Mouse (Mus musculus) heart, postnatal 0 days (tissue): ENCODE measurements around the gene Bmp8b. TPM values are rescaled to one million over a fixed set of nuclear protein-coding genes. Genes with fewer than 3 reads are reported as not detected.
"Not testable (repeated sequence)": the region's sequence is repeated elsewhere in the genome, so short reads cannot be mapped to it uniquely, and the experiment has no call there.

ENCODE experiments used
- ATAC-seq: fragments of 200-750 bp; cut with Nextera tagmentation; 2 replicates; pipeline ENCODE4 v1.8.0; 2017; ENCODE audit warnings: low read depth, moderate number of reproducible peaks, moderate library complexity; ENCODE audit not compliant: insufficient read depth
- DNase-seq: peaks from one replicate; pipeline ENCODE4 v3.0.0-alpha.2; 2016; ENCODE audit warnings: low spot score
- H3K27ac ChIP-seq: fragments of 300-500 bp; sonication (generic); 2 replicates; pipeline ENCODE4 v1.5.1; 2014; ENCODE audit warnings: low read depth, mild to moderate bottlenecking
- H3K27me3 ChIP-seq: fragments of 300-500 bp; sonication (generic); 2 replicates; pipeline ENCODE4 v1.6.1; 2014; ENCODE audit warnings: low read length, mixed read lengths; ENCODE audit not compliant: control insufficient read depth, insufficient read depth
- H3K36me3 ChIP-seq: fragments of 300-500 bp; sonication (generic); replicated peaks from 2 replicates; pipeline ENCODE4 v1.6.1; 2014; ENCODE audit warnings: low read length, mixed read lengths; ENCODE audit not compliant: control insufficient read depth, insufficient read depth
- H3K4me1 ChIP-seq: fragments of 300-500 bp; sonication (generic); 2 replicates; pipeline ENCODE4 v1.6.1; 2014; ENCODE audit warnings: antibody characterized with exemption; ENCODE audit not compliant: control insufficient read depth, insufficient read depth
- H3K4me2 ChIP-seq: fragments of 300-500 bp; sonication (generic); 2 replicates; pipeline ENCODE4 v1.6.1; 2014; ENCODE audit warnings: low read depth, mild to moderate bottlenecking, low read length, moderate library complexity
- H3K4me3 ChIP-seq: fragments of 300-500 bp; sonication (generic); 2 replicates; pipeline ENCODE4 v1.5.1; 2014; ENCODE audit warnings: low read depth, low read length
- H3K9ac ChIP-seq: fragments of 300-500 bp; sonication (generic); replicated peaks from 2 replicates; pipeline ENCODE4 v1.6.1; 2014; ENCODE audit warnings: low read depth, low read length, mixed read lengths
- H3K9me3 ChIP-seq: fragments of 300-500 bp; sonication (generic); replicated peaks from 2 replicates; pipeline ENCODE4 v1.6.1; 2016; ENCODE audit warnings: low read length; ENCODE audit not compliant: control insufficient read depth
- CTCF ChIP-seq: IDR thresholded peaks from 2 replicates; pipeline ENCODE4 v1.5.1; 2016; ENCODE audit warnings: antibody characterized with exemption, control low read depth, low read depth
- EP300 ChIP-seq: IDR thresholded peaks from 2 replicates; pipeline ENCODE4 v1.6.1; 2016; ENCODE audit warnings: antibody characterized with exemption, low read depth
- WGBS: fragments of 180-500 bp; shearing (Covaris S2); extraction: QIAGEN DNeasy Blood & Tissue Kit; methylation state at CpG from one replicate; pipeline ENCODE4 v1.1.7; 2014; 5-methylcytosine and 5-hydroxymethylcytosine counted together
- polyA plus RNA-seq: library from polyadenylated mRNA; unstranded; fragments of >200 nt; fragmentation: Nextera tagmentation; extraction: Ambion mirVana; gene quantifications from 2 replicates; pipeline ENCODE4 v1.2.1, GENCODE M21; 2015
- total RNA-seq: library from RNA; depleted of rRNA; stranded (reverse); fragments of >200 nt; gene quantifications from 2 replicates; pipeline ENCODE4 v1.2.3, GENCODE M21; 2014; ENCODE audit warnings: low replicate concordance

Bmp8b gene
- total and polyA plus RNA-seq, 2 experiments from 2014 or later, result 0.10 TPM; not detected in 1

DNA sequence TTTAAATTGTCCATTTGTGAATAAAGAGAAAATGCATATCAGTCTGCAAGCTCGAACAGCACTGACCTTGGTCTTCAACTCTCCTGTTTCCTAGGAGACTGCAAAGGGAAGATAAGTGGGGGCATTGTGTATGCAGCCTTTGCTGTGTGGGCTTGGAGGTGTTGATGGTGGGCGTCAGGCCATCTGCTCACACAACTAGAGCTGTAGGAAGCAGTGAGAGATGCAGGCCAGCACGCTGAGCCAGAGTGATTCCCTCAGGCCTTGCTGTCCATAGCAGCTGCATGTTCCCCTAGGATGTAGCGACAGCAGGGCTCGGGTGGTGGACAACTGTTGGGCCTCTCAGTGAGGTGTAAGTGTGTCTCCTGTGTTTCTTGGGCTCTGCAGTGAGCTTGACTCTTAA lies 48.0 kb downstream of the Bmp8b start:
- no peak overlapping the region for H3K9ac ChIP-seq
- no peaks in the 10 kb centered on the region for H3K36me3 ChIP-seq
- no peak overlapping the region for H3K4me2 ChIP-seq
- WGBS, result 28% methylated on average over 5 of the region's 5 CpGs
- 0 out of 2 replicates have a peak, but pooled peaks cover 4% of the 10 kb centered on the region for H3K27me3 ChIP-seq
- no peaks in the 10 kb centered on the region for H3K9me3 ChIP-seq
- TF ChIP-seq EP300 (no peak), CTCF (no peak)
- no peaks in the 10 kb centered on the region for H3K4me1 ChIP-seq
- H3K27ac ChIP-seq, result no peak overlapping the region
- DNase-seq (no peak), ATAC-seq (no peak)
- no peak overlapping the region for H3K4me3 ChIP-seq

DNA sequence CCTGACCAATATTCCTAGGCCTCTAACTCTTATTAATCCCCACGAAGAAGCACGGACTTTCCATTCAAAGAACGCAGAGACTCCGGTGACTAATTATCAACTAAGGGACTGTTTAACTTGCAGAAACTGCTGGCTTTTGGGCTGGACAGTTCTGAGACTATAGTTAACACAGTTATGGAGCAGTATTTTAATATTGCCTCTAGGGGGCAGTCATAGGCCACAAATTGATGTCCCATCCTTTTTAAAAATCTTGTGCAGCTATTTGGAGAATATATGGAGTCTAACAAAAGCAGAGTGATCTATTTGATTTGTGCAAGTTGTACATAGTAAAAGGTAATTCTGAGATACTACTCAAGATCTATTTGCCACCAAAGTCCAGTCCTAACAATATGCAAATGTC lies 50.0 kb downstream of the Bmp8b start:
- Histone ChIP-seq H3K27me3 (0 out of 2 replicates have a peak, but pooled peaks cover 4% of the 10 kb centered on the region), H3K9ac (no peak overlapping the region), H3K4me2 (no peak overlapping the region), H3K4me1 (no peaks in the 10 kb centered on the region), H3K9me3 (no peaks in the 10 kb centered on the region), H3K36me3 (no peaks in the 10 kb centered on the region), H3K4me3 (no peak overlapping the region), H3K27ac (no peak overlapping the region)
- TF ChIP-seq CTCF, result peak; percentile 59
- TF ChIP-seq EP300, result no peak
- WGBS, result 15% methylated on average over 4 of the region's 4 CpGs
- no peak for ATAC-seq
- peak; percentile 57 for DNase-seq

DNA sequence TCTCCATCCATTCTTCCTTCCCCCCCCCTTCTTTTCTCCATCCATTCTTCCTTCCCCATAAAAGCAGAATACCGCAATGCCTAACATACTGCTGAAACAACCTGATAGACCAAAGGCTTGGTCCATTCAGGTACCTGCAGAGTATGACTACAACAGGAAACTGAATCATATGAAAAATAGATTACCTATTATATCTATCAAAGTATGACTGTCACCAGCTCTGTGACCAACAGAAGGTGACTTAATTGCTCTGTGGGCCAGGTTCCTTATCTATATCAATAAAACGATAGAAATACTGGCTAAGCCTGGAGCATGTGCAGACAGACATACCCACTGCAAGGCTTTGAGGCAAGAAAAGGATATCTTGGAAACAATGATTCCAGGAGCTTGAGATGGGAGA lies 50.5 kb downstream of the Bmp8b start:
- Histone ChIP-seq H3K4me3 (no peak overlapping the region), H3K4me1 (no peaks in the 10 kb centered on the region)
- TF ChIP-seq EP300 (no peak), CTCF (no peak)

DNA sequence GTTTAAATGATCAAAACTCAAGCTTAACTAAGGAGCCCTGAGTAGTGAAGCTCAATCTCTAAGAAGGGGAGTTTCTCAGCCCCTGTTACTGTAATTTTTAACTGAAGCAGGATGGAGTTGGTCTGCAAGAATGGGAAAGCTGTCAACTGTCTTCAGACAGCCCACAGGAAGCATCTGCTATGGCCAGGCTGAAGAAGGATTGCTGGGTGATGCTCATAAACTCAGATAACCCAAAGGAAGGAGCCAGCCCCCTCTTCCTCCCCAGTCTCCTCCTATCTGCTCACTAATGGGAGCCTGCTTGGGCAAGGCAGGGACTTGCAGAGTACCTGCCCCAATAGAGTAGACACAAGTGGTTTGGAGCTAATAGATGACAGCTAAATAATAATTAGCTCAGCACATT lies 50.9 kb downstream of the Bmp8b start:
- H3K27ac ChIP-seq, result no peak overlapping the region
- H3K4me2 ChIP-seq, result no peak overlapping the region
- no peaks in the 10 kb centered on the region for H3K36me3 ChIP-seq
- no peak overlapping the region for H3K9ac ChIP-seq
- no peaks in the 10 kb centered on the region for H3K9me3 ChIP-seq
- H3K4me3 ChIP-seq, result no peak overlapping the region
- no peaks in the 10 kb centered on the region for H3K4me1 ChIP-seq
- H3K27me3 ChIP-seq, result 0 out of 2 replicates have a peak, but pooled peaks cover 4% of the 10 kb centered on the region
- ATAC-seq (no peak), DNase-seq (no peak)
- TF ChIP-seq CTCF, result no peak
- no peak for TF ChIP-seq EP300

More for the DNA sequence above, 50.5 kb downstream of the Bmp8b start:
- no peak overlapping the region for H3K27ac ChIP-seq
- no peak overlapping the region for H3K9ac ChIP-seq
- DNase-seq, result no peak
- H3K4me2 ChIP-seq, result no peak overlapping the region
- ATAC-seq, result no peak
- 0 out of 2 replicates have a peak, but pooled peaks cover 4% of the 10 kb centered on the region for H3K27me3 ChIP-seq
- 49% methylated on average over 2 of the region's 2 CpGs for WGBS
- H3K36me3 ChIP-seq, result no peaks in the 10 kb centered on the region
- H3K9me3 ChIP-seq, result no peaks in the 10 kb centered on the region

DNA sequence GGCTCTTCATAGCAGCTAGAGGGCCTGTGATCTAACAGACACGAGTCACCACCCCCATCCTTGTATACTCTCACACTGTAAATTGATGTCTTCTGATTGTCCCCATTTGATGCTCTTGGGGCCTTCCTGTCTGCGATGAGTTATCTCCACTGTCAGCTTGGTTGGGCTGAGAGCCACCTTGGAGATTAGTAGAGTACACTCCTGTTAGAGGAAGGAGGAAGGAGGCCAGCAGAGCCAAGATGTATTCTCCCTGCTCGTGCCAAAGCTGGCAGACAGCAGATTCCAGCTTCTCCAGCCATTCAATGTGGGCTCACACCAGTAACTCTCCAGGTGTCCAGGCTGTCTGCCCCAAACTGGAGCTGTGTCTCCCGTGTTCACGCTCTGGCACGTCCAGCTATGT lies 55.6 kb downstream of the Bmp8b start:
- H3K27me3 ChIP-seq, result no peaks in the 10 kb centered on the region
- no peak overlapping the region for H3K9ac ChIP-seq
- TF ChIP-seq EP300, result no peak
- no peak for TF ChIP-seq CTCF
- no peak overlapping the region for H3K4me3 ChIP-seq
- H3K4me1 ChIP-seq, result no peaks in the 10 kb centered on the region; the same call in 1 of the 2 replicates
- DNase-seq (no peak), ATAC-seq (no peak)
- H3K4me2 ChIP-seq, result no peak overlapping the region
- no peaks in the 10 kb centered on the region for H3K9me3 ChIP-seq
- no peak overlapping the region for H3K27ac ChIP-seq
- H3K36me3 ChIP-seq, result no peaks in the 10 kb centered on the region
- 76% methylated on average over 6 of the region's 6 CpGs for WGBS

DNA sequence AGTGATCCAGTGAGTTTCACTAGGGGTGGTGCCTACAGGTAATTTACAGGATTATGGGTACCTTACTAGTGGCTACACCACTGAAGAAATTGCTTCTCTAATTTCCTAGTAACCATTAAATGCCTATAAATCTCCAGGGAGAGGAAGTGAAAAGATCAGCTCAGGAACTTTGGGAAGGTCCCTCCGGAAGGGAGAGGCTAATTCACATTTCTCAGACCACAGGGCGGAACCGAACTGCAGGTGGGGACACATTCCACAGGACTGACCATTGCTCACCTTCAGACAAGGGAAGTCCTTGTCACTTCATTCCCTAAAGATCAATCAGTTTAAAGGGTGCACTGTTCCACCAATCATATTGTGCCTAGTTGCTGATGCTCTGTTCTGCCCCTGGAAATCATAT lies 56.3 kb downstream of the Bmp8b start:
- H3K4me1 ChIP-seq, ATAC-seq, H3K27ac ChIP-seq, H3K9me3 ChIP-seq, H3K4me3 ChIP-seq, H3K9ac ChIP-seq, H3K36me3 ChIP-seq, H3K27me3 ChIP-seq, DNase-seq, H3K4me2 ChIP-seq: not testable (repeated sequence)
- WGBS, result 86% methylated on average over 3 of the region's 3 CpGs
